Mouse (Mus musculus): ENCODE results near the gene Man1a.

The Man1a gene

DNA sequence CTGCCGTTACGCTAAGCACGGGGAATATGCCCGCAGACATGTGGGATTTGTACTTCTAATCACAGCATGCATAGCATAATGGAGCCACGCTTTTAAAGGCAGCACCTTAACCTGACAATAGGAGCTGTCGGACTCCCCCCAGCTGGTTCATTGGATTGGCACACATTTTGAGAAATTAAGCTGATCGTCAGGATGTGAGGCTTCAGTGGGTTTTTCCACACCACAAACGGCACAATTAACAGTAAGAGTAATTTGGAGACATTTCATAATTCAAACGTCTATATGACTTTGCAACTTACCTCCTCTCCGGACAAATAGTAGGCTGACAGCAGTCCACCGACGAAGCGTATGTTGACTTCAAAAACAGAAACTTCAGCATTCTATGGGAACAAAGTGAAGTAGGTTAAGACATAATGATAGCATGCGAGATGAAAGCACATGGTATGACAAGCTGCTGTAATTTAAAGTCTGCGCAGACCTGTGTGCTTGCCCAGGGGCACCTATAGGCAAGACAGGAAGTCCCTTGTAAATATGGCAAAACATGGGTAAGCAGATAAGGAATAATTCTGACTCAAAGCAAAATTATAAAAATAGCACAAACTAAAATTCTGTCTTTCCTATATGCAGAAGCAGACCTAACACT, 62.2 kb downstream of the Man1a start:
- no peak for DNase-seq (ENCODE audit: low spot score in 2 of 2)

GRCm38 (mm10) chr10:54013143-54013791, 63.1 kb downstream of the Man1a start:
- no peak for DNase-seq (ENCODE audit: low spot score in 2 of 2)

GRCm38 (mm10) chr10:54009154-54009553, 67.3 kb downstream of the Man1a start:
- no peak for DNase-seq (ENCODE audit: low spot score in 2 of 2)

- DNase-seq (ENCODE audit: low spot score in 2 of 2) = no peak
These were observed 69.5 kb downstream of the Man1a start for GRCm38 (mm10) chr10:54006868-54007267.

DNA sequence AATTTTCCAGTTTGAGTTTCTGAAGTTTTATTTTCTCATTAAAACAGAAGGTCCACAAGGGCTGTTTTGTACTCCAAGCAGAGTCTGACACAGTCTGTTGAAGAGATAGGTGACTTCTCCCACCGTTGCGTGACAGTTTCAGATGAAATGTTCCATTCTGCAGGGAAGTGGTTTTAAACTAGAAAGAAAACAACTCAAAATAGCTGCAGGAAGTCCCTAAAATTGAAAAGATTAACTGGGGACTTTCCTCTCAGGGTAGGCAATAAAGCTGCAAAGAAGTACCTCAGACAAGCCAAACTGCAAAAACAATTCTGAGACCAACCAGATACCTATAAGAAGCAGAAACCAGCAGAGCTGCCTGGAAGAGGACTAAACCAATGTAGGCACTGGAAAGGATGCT, 70.6 kb downstream of the Man1a start:
- DNase-seq (ENCODE audit: low spot score in 2 of 2) = no peak

DNA sequence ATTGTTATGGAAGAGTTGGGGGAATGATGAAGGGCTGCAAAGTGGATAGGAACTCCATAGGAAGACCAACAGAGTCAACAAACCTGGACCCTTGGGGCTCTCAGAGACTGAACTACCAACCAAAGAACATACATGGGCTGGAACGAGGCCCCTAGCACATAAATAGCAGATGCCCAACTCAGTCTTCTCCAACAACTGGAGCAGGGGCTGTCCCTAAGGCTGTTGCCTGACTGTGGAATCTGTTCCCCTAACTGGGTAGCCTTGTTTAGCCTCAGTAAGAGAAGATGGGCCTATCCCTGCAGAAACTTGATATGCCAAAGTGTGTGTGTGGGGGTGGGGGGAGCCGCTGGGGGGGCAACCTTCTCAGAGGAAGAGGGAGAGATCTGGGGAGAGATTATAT, 73.5 kb downstream of the Man1a start:
- no peak for DNase-seq (ENCODE audit: low spot score in 2 of 2)

DNA sequence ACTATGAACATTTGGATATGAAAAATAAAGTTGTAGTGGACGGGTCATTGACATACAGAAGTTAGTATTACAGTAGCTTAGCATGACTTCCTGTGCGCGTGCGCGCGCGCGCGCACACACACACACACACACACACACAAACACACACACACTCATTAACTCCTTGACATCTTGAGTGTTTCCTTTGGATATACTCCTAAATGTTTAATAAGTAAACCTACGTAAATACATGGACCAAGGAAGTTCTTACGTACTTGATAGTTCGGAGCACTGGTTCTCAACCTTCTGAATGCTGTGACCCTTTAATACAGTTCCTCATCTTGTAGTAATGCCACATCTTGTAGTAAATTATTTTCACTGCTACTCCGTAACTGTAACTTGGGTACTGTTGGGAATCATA, 79.1 kb downstream of the Man1a start:
- DNase-seq (ENCODE audit: low spot score in 2 of 2) = no peak

GRCm38 (mm10) chr10:53996216-53996615, 80.2 kb downstream of the Man1a start:
- DNase-seq (ENCODE audit: low spot score in 2 of 2) = no peak

DNA sequence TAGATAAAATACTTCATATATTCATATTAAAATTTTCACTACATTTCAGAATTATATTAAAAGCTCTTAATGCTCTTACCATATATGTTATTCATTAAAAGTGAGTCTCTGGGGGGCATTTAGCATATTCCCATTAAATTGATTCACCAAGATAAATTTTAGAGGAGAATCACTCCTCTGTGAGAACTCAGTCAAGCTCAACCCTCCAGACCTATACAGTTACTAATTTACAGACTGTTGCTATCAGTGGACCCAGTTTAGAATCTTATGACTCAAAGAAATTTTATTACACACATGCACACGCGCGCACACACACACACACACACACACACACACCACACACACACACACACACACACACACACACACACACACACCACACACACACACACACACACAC, 81.8 kb downstream of the Man1a start:
- no peak for DNase-seq (ENCODE audit: low spot score in 2 of 2)

DNA sequence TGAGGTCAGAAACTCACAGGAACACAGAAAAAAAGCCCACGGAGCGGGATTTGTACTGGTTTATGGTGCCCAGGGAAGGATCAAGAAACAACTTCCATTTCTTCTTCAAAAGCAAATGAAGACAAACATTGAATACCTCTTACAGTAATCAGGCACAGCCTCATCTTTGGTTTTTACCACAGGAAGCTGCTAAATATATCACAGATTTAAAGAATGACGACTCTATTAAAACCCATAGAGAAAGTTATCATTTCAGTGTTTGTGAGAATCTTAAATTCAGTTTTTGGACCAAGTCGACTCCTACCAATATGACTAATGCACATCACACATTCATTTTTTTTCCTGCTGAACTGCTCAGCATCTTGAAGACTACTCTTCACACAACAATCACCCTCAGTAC, 86.0 kb downstream of the Man1a start:
- DNase-seq (ENCODE audit: low spot score in 2 of 2) = no peak

DNA sequence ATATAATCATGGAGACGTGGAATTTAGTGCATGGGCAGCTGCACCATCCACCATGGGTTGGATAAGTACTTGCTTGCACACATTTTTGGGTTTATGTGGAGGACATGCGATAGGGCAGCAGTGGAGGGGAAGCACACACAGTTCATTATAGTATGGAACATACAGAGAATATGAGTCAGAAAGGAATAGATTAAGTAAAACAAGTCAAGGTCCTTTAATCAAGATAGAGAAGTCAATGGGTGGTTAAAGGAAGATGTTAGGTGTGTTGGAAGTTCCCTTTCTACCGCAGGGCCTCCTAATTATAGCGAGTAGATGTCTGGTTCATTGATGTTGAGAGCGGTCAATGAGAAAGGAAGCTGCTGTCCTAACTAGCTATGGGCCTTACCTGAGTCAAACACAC, 91.5 kb downstream of the Man1a start:
- no peak for DNase-seq (ENCODE audit: low spot score in 2 of 2)

- no peak for DNase-seq (ENCODE audit: low spot score in 2 of 2)
These were observed 92.3 kb downstream of the Man1a start for GRCm38 (mm10) chr10:53984086-53984485.

- no peak for DNase-seq (ENCODE audit: low spot score in 2 of 2)
These were observed 97.8 kb downstream of the Man1a start for GRCm38 (mm10) chr10:53978647-53979046.

DNA sequence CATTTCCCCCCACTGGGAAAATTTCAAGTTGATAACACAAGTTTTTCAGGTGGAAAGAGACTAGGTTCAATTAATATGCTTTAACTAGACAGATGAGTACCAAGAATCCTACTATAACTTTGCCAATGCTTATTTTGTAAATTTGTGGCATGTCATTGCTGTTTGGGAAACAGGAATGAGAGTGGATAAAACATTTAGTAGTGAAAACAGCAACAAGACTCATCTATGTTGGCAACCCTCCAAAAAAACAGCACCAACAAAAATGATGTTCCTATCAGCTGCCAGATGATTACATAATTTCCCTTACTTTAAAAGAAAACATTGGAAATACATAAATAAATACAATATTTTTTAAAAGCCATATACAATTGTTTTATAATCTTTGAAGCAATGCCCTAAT, 102.2 kb downstream of the Man1a start:
- no peak for DNase-seq (ENCODE audit: low spot score in 2 of 2)

GRCm38 (mm10) chr10:53959759-53960158, 116.7 kb downstream of the Man1a start:
- DNase-seq (ENCODE audit: low spot score in 2 of 2) = no peak

GRCm38 (mm10) chr10:53941597-53941996, 134.8 kb downstream of the Man1a start:
- no peak for DNase-seq (ENCODE audit: low spot score in 2 of 2)

DNA sequence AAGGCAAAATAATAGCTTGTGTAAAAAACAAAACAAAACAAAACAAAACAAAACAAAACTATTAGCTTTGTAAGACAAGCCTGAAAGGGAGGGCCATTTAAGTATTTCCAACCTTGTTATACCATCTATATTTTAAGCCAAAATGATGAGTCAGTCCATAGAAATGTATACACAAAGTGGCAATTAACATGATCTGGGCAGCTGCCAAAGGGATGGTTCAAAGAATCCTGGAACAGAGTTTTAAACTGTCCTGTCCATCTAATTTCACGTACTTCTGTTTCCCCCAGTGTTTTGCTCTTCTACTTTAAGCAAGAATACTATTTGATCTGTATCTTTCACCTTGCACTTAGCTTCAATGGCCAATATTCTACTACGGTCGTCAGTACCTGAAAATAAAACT, 138.2 kb downstream of the Man1a start:
- DNase-seq (ENCODE audit: low spot score in 2 of 2) = no peak

DNA sequence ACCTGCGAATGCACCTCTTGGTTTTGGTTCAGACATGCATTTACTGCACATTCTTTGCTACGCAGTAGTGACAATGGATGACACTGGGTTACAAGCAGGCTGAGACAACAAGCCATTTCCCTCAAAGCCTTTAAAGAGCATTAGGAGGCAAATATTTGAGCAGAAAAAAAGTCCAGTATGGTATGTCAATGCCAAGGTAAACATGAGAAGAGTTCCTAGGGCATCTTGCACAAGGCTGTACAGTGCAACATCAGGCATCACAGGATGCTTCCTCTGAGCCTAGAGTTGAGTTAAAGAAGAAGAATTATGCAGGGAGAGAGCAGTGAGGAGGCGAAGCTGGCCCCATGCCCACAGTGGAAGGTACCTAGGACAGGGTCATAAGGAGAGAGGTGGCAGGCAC, 140.3 kb downstream of the Man1a start:
- DNase-seq (ENCODE audit: low spot score in 2 of 2) = no peak

DNA sequence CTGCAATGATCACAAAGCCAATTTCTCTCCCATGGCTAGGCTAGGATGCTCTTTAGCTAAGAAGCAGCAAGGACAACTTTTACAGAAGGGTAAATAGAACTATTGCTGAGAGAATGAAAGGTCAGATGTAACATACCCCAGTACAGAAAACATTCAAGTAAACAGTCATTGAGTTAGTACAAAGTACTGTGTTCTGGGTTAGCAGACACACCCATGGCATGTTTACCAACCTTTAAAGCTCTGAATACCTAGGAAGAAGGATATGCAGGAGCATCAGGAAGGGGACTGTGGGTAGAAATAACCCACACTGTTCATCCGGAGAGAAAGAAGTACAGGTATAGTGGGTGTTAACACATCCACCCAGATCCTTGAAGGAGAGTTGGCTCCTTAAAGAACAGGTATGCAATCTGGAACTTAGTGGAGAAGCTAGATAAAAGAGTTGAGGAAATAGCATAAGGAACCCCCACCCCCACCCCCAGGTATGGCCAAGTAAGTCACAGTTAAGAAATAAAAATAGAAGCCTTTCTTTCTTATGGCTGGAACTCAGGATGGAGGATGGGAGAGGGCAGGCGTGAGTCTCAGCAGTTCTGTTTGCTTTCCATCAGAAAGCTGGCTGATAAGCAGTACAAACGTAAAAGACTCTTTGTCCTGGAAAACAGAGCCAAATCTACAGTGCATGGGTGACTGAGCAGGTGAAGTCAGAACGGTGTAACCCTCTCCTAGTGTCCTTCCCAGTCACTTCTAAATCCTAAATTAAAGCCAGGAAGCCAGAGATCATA, 146.5 kb downstream of the Man1a start:
- DNase-seq (ENCODE audit: low spot score in 2 of 2) = no peak

GRCm38 (mm10) chr10:53927904-53928303, 148.5 kb downstream of the Man1a start:
- DNase-seq (ENCODE audit: low spot score in 2 of 2) = no peak

DNA sequence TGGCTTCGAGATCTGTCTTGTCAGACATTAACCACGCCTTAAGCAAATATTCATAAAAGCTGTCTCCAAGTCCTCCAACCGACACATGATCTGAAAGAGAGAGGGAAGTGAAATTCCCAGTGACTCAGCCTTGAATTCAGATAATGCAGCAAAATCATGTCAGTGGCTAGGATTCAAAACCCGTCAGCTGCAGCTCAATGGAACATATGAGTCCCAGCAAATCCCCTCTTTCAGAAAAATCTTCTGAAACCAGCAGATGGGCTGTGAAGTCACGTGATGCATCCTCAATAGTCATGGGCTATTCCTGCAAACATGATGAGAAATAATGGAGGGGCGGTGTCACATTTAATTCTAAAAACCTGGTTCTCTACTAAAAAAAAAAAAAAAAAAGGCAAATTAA, 151.0 kb downstream of the Man1a start:
- no peak for DNase-seq (ENCODE audit: low spot score in 2 of 2)

DNA sequence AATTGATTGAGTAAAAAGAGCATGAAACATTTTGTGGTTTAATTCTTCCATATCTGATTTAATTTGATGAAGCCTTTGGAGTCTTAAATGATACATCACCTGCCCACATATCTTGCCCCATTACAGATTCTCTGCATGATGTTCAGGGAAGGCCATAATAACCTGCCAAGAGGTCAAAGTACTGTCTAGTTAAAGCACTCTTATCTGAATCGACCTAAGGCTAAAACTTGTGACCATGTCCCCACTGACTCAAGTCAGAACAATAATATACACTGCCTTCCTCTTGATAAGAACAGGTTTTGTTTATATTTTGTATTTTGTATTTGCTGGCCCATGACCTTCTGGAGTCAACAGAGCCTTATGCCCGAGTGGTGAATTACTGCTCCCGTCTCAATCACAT, 154.2 kb downstream of the Man1a start:
- no peak for DNase-seq (ENCODE audit: low spot score in 2 of 2)

DNA sequence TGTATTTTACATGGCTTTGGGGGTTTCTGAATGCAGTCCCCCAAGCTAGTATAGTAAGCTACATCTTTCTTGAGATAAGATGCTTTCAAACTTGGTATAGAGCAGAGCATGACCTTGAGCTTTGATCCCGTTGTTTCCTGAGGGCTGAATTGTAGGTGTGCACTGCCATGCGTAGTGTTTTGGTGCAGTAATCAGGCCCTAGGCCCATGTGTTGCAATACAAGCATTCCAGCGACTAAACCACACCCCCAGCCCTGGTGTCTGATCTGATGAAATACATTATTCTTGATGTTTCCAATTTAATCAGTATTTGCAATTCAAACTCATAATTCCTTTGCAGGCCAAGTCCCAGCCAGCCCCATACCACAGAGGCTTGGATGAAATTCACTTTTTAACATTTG, 158.9 kb downstream of the Man1a start:
- no peak for DNase-seq (ENCODE audit: low spot score in 2 of 2)

All from spleen, postnatal 14 days (tissue).